Comparison of ENCODE assay signal across 33 mouse cellular contexts in the genomic region with DNA sequence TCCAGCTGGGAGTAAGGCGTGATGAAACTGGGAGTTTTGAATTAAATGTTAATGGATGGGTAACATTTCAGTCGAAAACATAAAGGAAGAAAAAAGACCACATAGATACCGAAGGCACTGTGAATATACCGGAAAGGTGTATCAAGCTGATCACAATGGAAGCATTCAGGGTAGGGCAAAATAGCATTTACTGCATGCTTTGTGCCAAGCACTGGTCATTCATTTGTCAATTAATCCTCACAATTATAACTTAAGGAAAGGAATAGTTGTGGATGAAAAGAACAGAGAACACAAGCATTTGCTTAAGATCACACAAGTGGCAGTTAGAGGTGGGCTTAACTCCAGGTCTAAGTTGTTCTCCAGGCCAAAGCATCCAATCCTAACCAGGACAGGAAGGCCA.
"Had no signal": no experiment of that assay in that cellular context is flagged by ENCODE, and none has a peak within 500 bp of the region (broad histone marks: within the 10 kb centered on the region; RNA-seq: fewer than 3 reads in every experiment).

No protein-coding gene starts in this region.

- H3K27ac ChIP-seq: heart, embryonic 13.5 days; heart, embryonic 15.5 days; hindbrain, embryonic 10.5 days; hindbrain, embryonic 12.5 days; hindbrain, embryonic 13.5 days; hindbrain, embryonic 14.5 days; hindbrain, embryonic 15.5 days; hindbrain, postnatal 0 days; intestine, embryonic 15.5 days; kidney, embryonic 15.5 days; kidney, postnatal 0 days; layer of hippocampus, adult 2 months; left cerebral cortex, adult 2 months had no signal

- H3K4me2 ChIP-seq: heart, embryonic 13.5 days; heart, embryonic 15.5 days; hindbrain, embryonic 12.5 days; hindbrain, embryonic 13.5 days; hindbrain, embryonic 14.5 days; hindbrain, embryonic 15.5 days; intestine, embryonic 15.5 days; kidney, embryonic 15.5 days had no signal

- H3K9me3 ChIP-seq: heart, embryonic 13.5 days; heart, embryonic 15.5 days; hindbrain, embryonic 10.5 days; hindbrain, embryonic 12.5 days; hindbrain, embryonic 13.5 days; hindbrain, embryonic 15.5 days; intestine, embryonic 15.5 days; kidney, embryonic 15.5 days had no signal

- H3K36me3 ChIP-seq: heart, embryonic 13.5 days; heart, embryonic 15.5 days; hindbrain, embryonic 10.5 days; hindbrain, embryonic 12.5 days; hindbrain, embryonic 13.5 days; hindbrain, embryonic 15.5 days; intestine, embryonic 15.5 days; kidney, embryonic 15.5 days had no signal

- H3K4me1 ChIP-seq: heart, embryonic 13.5 days; heart, embryonic 15.5 days; hindbrain, embryonic 10.5 days; hindbrain, embryonic 12.5 days; hindbrain, embryonic 13.5 days; hindbrain, embryonic 15.5 days; intestine, embryonic 15.5 days; kidney, embryonic 15.5 days had no signal

- ATAC-seq: hindbrain, embryonic 16.5 days; hindbrain, postnatal 0 days; inflammation-experienced regulatory T-cells, adult 6 months; intestine, embryonic 15.5 days; intestine, embryonic 16.5 days; intestine, postnatal 0 days had no signal

- DNase-seq: heart, postnatal 10 days; heart, postnatal 14 days; heart, postnatal 36 days; heart, postnatal 4 days; kidney, adult 11 months; kidney, adult 18-20 months; kidney, adult 2 months; kidney, adult 8-10 months; kidney, adult 9 months; kidney, postnatal 10 days; kidney, postnatal 14 days; kidney, postnatal 25 days; kidney, postnatal 36 days; kidney, postnatal 4 days; layer of hippocampus, adult 9-11 months; layer of hippocampus, postnatal 36 days had no signal

- H3K9ac ChIP-seq: heart, embryonic 13.5 days; heart, embryonic 15.5 days; hindbrain, embryonic 12.5 days; hindbrain, embryonic 13.5 days; hindbrain, embryonic 14.5 days; hindbrain, embryonic 15.5 days; intestine, embryonic 15.5 days; kidney, embryonic 15.5 days had no signal

- H3K27me3 ChIP-seq: heart, embryonic 13.5 days; heart, embryonic 15.5 days; hindbrain, embryonic 12.5 days; hindbrain, embryonic 13.5 days; hindbrain, embryonic 15.5 days; intestine, embryonic 15.5 days; kidney, embryonic 15.5 days had no signal

- H3K4me3 ChIP-seq: heart, embryonic 13.5 days; heart, embryonic 15.5 days; hindbrain, embryonic 10.5 days; hindbrain, embryonic 12.5 days; hindbrain, embryonic 13.5 days; hindbrain, embryonic 15.5 days; intestine, embryonic 15.5 days; kidney, embryonic 15.5 days; layer of hippocampus, adult 2 months; left cerebral cortex, adult 2 months had no signal
